Mouse (Mus musculus): ENCODE measurements around the gene BC025920. TPM values are rescaled to one million over a fixed set of nuclear protein-coding genes. Genes with fewer than 3 reads are reported as not detected.

BC025920 gene
- polyA plus RNA-seq, 1 experiment, result 0.58 TPM

DNA sequence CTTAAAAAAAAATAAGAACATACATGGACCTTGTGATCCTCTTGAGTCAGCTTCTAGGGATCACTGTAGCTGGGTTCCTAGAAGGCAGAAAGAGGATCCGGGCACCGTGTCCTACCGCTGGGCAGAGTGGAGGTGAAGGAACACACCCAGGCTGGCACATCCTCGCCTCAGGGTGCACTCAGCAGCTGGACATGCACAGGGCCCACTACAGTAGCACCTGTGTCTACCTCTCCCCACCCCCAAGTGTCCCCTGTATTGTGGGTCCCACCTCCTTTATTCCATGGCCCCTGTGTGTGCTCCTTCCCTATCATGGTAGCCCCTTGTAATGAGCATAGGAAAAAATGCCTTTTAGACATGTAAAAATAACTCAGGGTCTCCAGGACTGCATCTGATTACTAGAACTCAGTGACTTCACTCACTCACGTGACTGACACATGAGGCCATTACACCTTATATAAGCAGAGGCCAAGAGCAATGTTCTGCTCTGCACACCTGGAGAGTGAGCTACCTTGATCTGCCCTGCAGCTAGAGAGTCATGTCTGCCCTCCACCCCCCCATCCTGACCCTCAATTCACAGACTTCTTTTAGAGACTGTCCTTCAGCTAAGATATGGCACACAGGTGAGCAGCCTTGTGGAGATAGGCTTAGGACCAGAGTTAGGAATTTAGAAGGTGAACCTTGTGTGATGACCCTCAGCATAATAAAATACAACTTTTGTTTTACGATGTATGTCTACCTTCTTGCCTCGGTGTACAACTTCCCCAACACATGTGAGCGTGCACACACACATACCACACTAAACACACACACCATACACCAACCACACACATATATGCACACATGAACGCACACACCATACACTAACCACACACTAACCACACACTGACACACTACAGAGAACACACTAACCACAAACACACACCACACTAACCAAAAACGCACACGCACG lies 1.8 kb upstream of the BC025920 start:
- Histone ChIP-seq H3K36me3 (ENCODE audit: control insufficient read depth, insufficient read depth, low read length) (no peaks in the 10 kb centered on the region), H3K4me3 (ENCODE audit: low read depth, low read length) (peak overlapping the region; percentile 42), H3K27ac (ENCODE audit: insufficient read depth, low read depth, low read length) (no peak overlapping the region; the same call in 1 of the 2 replicates), H3K27me3 (ENCODE audit: control insufficient read depth, insufficient read depth, low read length) (no peaks in the 10 kb centered on the region), H3K4me1 (ENCODE audit: control insufficient read depth, insufficient read depth, insufficient read length, low read length) (peaks cover 18% of the 10 kb centered on the region)
- no peak for TF ChIP-seq CTCF (IDR thresholded peaks at IDR 0.05; ENCODE audit: extremely low read depth, insufficient read length, insufficient replicate concordance, low read depth, low read length)
- no peak for TF ChIP-seq POLR2A (IDR thresholded peaks at IDR 0.05; ENCODE audit: low read depth, low read length)
- 71% methylated on average over 12 of the region's 12 CpGs for WGBS

DNA sequence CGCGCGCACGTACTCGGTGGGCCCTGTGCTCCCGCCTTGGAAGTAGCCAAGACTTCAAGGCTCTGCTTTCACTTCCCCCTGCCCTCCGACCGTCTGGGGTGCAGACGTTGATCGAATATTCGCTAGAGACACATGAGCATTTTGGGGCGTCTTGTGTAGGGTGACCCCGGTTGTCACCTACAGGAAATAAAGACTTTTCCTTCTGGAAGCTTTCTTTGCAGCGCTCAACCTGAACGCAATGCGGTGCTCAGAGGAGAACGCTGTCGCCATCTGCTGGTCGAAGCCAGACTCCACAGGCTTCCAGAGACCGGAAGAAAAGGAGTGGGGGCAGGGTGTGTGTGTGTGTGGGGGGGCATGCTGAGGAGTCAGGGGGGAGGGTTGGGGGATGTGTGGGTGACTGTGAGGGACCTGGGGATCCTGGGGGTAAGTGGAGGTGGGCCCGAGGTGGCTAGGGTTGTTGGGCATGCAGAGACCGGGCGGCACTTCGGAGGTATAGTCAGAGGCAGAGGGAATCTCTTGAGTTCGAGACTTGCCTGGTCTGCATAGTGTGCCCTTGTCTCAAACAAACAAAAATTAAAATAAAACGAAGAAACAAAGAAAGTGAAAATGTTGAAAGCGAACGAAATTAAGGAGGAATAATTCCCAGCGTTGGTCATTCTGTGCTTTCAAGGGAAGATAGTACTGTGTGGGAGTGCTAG lies 953 bp upstream of the BC025920 start:
- 18% methylated on average over 29 of the region's 29 CpGs for WGBS
- Histone ChIP-seq H3K4me3 (ENCODE audit: low read depth, low read length) (peak overlapping the region; percentile 59), H3K4me1 (ENCODE audit: control insufficient read depth, insufficient read depth, insufficient read length, low read length) (peaks cover 15% of the 10 kb centered on the region), H3K36me3 (ENCODE audit: control insufficient read depth, insufficient read depth, low read length) (no peaks in the 10 kb centered on the region), H3K27me3 (ENCODE audit: control insufficient read depth, insufficient read depth, low read length) (no peaks in the 10 kb centered on the region), H3K27ac (ENCODE audit: insufficient read depth, low read depth, low read length) (peak overlapping the region; percentile 82)
- TF ChIP-seq POLR2A (IDR thresholded peaks at IDR 0.05; ENCODE audit: low read depth, low read length) (no peak), CTCF (IDR thresholded peaks at IDR 0.05; ENCODE audit: extremely low read depth, insufficient read length, insufficient replicate concordance, low read depth, low read length) (peak; percentile 90)

DNA sequence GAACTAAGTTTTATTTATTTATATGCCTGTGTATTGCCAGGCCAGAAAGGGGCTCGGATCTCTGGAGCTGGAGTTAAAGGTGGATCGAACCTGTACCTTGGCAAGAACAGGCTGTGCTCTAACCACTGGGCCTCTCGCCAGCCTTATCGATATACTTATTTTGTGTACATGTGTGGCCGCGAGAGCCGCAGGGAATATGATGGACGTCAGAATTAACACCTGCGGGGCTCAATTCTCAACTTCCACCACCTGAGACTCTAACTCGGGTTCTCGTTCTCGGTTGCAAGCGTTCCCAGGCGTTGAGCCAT lies 450 bp upstream of the BC025920 start:
- Histone ChIP-seq H3K27me3 (ENCODE audit: control insufficient read depth, insufficient read depth, low read length) (no peaks in the 10 kb centered on the region), H3K4me3 (ENCODE audit: low read depth, low read length) (peak overlapping the region; percentile 59), H3K4me1 (ENCODE audit: control insufficient read depth, insufficient read depth, insufficient read length, low read length) (peaks cover 13% of the 10 kb centered on the region), H3K27ac (ENCODE audit: insufficient read depth, low read depth, low read length) (peak overlapping the region; percentile 82), H3K36me3 (ENCODE audit: control insufficient read depth, insufficient read depth, low read length) (no peaks in the 10 kb centered on the region)
- TF ChIP-seq CTCF (IDR thresholded peaks at IDR 0.05; ENCODE audit: extremely low read depth, insufficient read length, insufficient replicate concordance, low read depth, low read length), result no peak
- no peak for TF ChIP-seq POLR2A (IDR thresholded peaks at IDR 0.05; ENCODE audit: low read depth, low read length)
- WGBS, result under 1% methylated on average over 14 of the region's 14 CpGs

DNA sequence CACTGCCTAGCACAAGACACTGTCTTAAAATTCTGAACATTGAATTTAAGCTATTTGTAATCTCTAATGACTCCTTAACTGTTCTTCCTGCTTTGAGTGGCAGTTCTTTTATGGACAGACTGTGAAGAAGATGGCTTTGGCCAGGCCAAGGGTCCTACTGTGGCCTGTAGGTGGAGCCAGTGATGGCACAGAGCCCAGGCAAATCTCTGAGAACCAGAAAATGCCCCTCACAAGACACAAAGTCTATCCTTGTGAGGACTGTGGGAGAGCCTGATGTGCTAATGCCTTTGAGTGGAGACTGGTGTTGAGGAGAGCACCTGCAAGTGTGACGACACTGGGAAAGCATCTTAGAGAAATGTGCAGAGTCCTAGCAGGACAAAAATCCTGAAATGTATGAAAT lies 2.2 kb downstream of the BC025920 start:
- 97% methylated on average over 1 of the region's 1 CpGs for WGBS

DNA sequence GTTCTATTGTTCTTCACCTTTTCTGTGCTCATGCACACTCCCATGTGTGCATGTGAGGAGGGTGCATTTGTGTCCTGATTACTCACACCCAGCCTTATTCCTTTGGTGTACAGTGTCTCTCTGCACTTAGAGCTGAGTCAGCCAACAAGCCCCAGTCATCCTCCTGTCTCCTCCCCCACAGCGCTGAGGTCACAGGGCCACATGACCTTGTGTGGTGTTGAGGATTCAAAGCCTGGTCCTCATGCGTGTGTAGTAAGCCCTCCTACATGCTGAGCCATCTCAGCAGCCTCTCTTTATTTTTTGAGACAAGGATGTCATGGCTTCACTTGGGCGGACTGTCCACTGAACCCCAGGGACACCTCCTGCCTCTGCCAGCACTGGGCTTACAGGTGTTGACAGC lies 6.7 kb downstream of the BC025920 start:
- Histone ChIP-seq H3K4me3 (ENCODE audit: low read depth, low read length) (no peak overlapping the region), H3K4me1 (ENCODE audit: control insufficient read depth, insufficient read depth, insufficient read length, low read length) (no peaks in the 10 kb centered on the region), H3K27me3 (ENCODE audit: control insufficient read depth, insufficient read depth, low read length) (0 out of 2 replicates have a peak, but pooled peaks cover 2% of the 10 kb centered on the region), H3K36me3 (ENCODE audit: control insufficient read depth, insufficient read depth, low read length) (no peaks in the 10 kb centered on the region), H3K27ac (ENCODE audit: insufficient read depth, low read depth, low read length) (no peak overlapping the region)
- TF ChIP-seq CTCF (IDR thresholded peaks at IDR 0.05; ENCODE audit: extremely low read depth, insufficient read length, insufficient replicate concordance, low read depth, low read length) (no peak), POLR2A (IDR thresholded peaks at IDR 0.05; ENCODE audit: low read depth, low read length) (no peak)
- 68% methylated on average over 3 of the region's 3 CpGs for WGBS

More for the DNA sequence above, 2.2 kb downstream of the BC025920 start:
- H3K4me3 ChIP-seq (ENCODE audit: low read depth, low read length), result no peak overlapping the region
- H3K27me3 ChIP-seq (ENCODE audit: control insufficient read depth, insufficient read depth, low read length), result no peaks in the 10 kb centered on the region
- H3K4me1 ChIP-seq (ENCODE audit: control insufficient read depth, insufficient read depth, insufficient read length, low read length), result peaks cover 8% of the 10 kb centered on the region; the same call in 1 of the 2 replicates
- no peak for TF ChIP-seq POLR2A (IDR thresholded peaks at IDR 0.05; ENCODE audit: low read depth, low read length)
- no peak for TF ChIP-seq CTCF (IDR thresholded peaks at IDR 0.05; ENCODE audit: extremely low read depth, insufficient read length, insufficient replicate concordance, low read depth, low read length)
- no peak overlapping the region for H3K27ac ChIP-seq (ENCODE audit: insufficient read depth, low read depth, low read length)
- no peaks in the 10 kb centered on the region for H3K36me3 ChIP-seq (ENCODE audit: control insufficient read depth, insufficient read depth, low read length)

DNA sequence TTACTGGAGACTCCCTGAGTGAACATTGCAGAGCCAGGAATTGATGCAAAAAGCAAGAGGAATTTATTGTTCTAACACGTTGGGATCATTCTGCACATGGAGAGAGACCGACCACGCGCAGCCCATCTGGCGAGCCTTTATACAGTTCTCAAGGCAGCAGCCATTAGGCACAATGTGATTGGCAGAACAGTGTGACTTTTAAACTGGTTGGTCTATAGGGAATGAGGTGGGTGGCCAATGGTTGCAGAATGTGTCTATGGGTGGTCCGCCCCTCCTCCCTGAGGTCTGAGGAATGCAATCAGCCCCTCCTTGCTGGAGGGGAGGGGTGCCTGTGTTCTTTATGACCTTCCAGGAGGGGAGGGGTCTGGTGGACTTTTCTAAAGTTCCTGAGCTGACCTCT lies 9.4 kb downstream of the BC025920 start:
- Histone ChIP-seq H3K36me3 (ENCODE audit: control insufficient read depth, insufficient read depth, low read length) (no peaks in the 10 kb centered on the region), H3K4me3 (ENCODE audit: low read depth, low read length) (no peak overlapping the region), H3K4me1 (ENCODE audit: control insufficient read depth, insufficient read depth, insufficient read length, low read length) (no peaks in the 10 kb centered on the region), H3K27ac (ENCODE audit: insufficient read depth, low read depth, low read length) (no peak overlapping the region), H3K27me3 (ENCODE audit: control insufficient read depth, insufficient read depth, low read length) (0 out of 2 replicates have a peak, but pooled peaks cover 2% of the 10 kb centered on the region)
- TF ChIP-seq POLR2A (IDR thresholded peaks at IDR 0.05; ENCODE audit: low read depth, low read length) (no peak), CTCF (IDR thresholded peaks at IDR 0.05; ENCODE audit: extremely low read depth, insufficient read length, insufficient replicate concordance, low read depth, low read length) (no peak)
- WGBS, result 82% methylated on average over 6 of the region's 6 CpGs

DNA sequence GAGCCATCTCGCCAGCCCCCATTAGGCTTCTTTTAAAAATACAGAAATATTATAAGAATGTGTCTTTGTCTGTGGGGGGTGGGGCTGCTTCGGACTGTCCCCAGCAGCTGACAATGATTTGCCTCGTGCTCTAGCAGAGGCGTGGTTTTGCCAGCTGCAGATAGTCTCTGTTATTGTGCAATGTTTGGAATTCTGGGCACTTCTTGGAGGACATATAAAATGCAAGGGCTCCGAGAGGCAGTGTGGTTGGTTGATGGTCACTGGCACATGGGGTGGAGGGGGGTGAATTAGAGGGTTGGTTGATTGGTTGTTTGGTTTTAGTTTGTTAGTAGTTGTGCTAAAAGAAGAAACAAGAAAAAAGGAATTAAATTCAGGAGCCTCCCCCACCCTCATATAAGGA lies 13.9 kb downstream of the BC025920 start:
- Histone ChIP-seq H3K36me3 (ENCODE audit: control insufficient read depth, insufficient read depth, low read length) (peaks cover 7% of the 10 kb centered on the region; the same call in 1 of the 2 replicates), H3K4me3 (ENCODE audit: low read depth, low read length) (no peak overlapping the region), H3K27me3 (ENCODE audit: control insufficient read depth, insufficient read depth, low read length) (0 out of 2 replicates have a peak, but pooled peaks cover 2% of the 10 kb centered on the region), H3K27ac (ENCODE audit: insufficient read depth, low read depth, low read length) (no peak overlapping the region), H3K4me1 (ENCODE audit: control insufficient read depth, insufficient read depth, insufficient read length, low read length) (no peaks in the 10 kb centered on the region; the same call in 1 of the 2 replicates)
- TF ChIP-seq POLR2A (IDR thresholded peaks at IDR 0.05; ENCODE audit: low read depth, low read length), result no peak
- no peak for TF ChIP-seq CTCF (IDR thresholded peaks at IDR 0.05; ENCODE audit: extremely low read depth, insufficient read length, insufficient replicate concordance, low read depth, low read length)
- 58% methylated on average over 5 of the region's 5 CpGs for whole genome bisulfite sequencing
